Mouse (Mus musculus): ENCODE measurements around the gene Ppm1l. TPM values are rescaled to one million over a fixed set of nuclear protein-coding genes. Genes with fewer than 3 reads are reported as not detected.

Ppm1l gene
- polyA plus RNA-seq, 1 experiment from 2014 or later: 24.2 TPM

Other genes with a start within 250 kb of the Ppm1l start
- 31.8 and 32.0 TPM in 2 replicates for gene Kpna4, start 189.7 kb upstream of the Ppm1l start, polyA plus RNA-seq (2015; fragmentation: Nextera tagmentation; extraction: Ambion mirVana)
- not detected in 2 replicates for gene Arl14, start 94.4 kb upstream of the Ppm1l start, polyA plus RNA-seq (2015; fragmentation: Nextera tagmentation; extraction: Ambion mirVana)